ENCODE assay signal across 9 mouse cellular contexts in genomic region chr1:165302455-165303208, GRCm38 (mm10). TPM values are rescaled to one million over a fixed set of nuclear protein-coding genes. Genes with fewer than 3 reads are reported as not detected.
DNase-seq lines count a peak whose midpoint lies in the region; ATAC-seq and TF ChIP-seq lines count a peak whose summit lies in the region.
"Had no signal": no experiment of that assay in that cellular context is flagged by ENCODE, and none has a peak within 500 bp of the region (broad histone marks: within the 10 kb centered on the region; RNA-seq: fewer than 3 reads in every experiment).

No protein-coding gene starts in this region.

- no peak overlapping the region for H3K9ac ChIP-seq in heart, adult 2 months (ENCODE audit: low read depth, low read length)
- no peak overlapping the region for H3K9ac ChIP-seq in kidney, embryonic 14.5 days (ENCODE audit: low read depth, low read length)
- H3K9ac ChIP-seq in neural tube, embryonic 14.5 days (replicated peaks; ENCODE audit: low read depth, low read length): no peak overlapping the region
- H3K9ac ChIP-seq: liver, embryonic 13.5 days had no signal

- no peaks in the 10 kb centered on the region for H3K36me3 ChIP-seq in heart, adult 2 months (ENCODE audit: control insufficient read depth, insufficient read depth, low read length)
- H3K36me3 ChIP-seq in kidney, embryonic 14.5 days (ENCODE audit: control insufficient read depth, insufficient read depth, low read length): peaks cover 7% of the 10 kb centered on the region; the same call in 1 of the 2 replicates
- H3K36me3 ChIP-seq in neural tube, embryonic 14.5 days (ENCODE audit: control insufficient read depth, insufficient read depth, low read length): peaks cover 6% of the 10 kb centered on the region; the same call in 1 of the 2 replicates
- H3K36me3 ChIP-seq: liver, embryonic 13.5 days had no signal

- no peak for TF ChIP-seq POLR2A in heart, adult 2 months (IDR thresholded peaks at IDR 0.05; ENCODE audit: insufficient read depth, low read depth, low read length)

- no peak overlapping the region for H3K4me3 ChIP-seq in heart, adult 2 months
- H3K4me3 ChIP-seq in kidney, embryonic 14.5 days (ENCODE audit: low read length): no peak overlapping the region
- no peak overlapping the region for H3K4me3 ChIP-seq in neural tube, embryonic 14.5 days (ENCODE audit: low read depth, low read length)
- H3K4me3 ChIP-seq: liver, embryonic 13.5 days had no signal

- WGBS in heart, adult 2 months: 64% methylated on average over 13 of the region's 13 CpGs
- WGBS in kidney, embryonic 14.5 days: 79% methylated on average over 13 of the region's 13 CpGs
- WGBS in neural tube, embryonic 14.5 days: 77% methylated on average over 13 of the region's 13 CpGs

- TF ChIP-seq EP300 in heart, adult 2 months (IDR thresholded peaks at IDR 0.05; ENCODE audit: insufficient read depth, low read depth, low read length): no peak

- H3K79me2 ChIP-seq in heart, adult 2 months (replicated peaks; ENCODE audit: control insufficient read depth, insufficient read depth, low read length): no peaks in the 10 kb centered on the region

- H3K27ac ChIP-seq in heart, adult 2 months: no peak overlapping the region
- no peak overlapping the region for H3K27ac ChIP-seq in kidney, embryonic 14.5 days (ENCODE audit: low read depth, low read length)
- no peak overlapping the region; the same call in 1 of the 2 replicates for H3K27ac ChIP-seq in neural tube, embryonic 14.5 days (ENCODE audit: low read depth, low read length)
- H3K27ac ChIP-seq: liver, embryonic 13.5 days had no signal

- intact Hi-C loops in heart, adult 2 months (cut with DNase I): no loop called here

- H3K4me2 ChIP-seq in kidney, embryonic 14.5 days (replicated peaks; ENCODE audit: low read depth, low read length): no peak overlapping the region
- H3K4me2 ChIP-seq in neural tube, embryonic 14.5 days (ENCODE audit: low read depth, low read length): no peak overlapping the region
- H3K4me2 ChIP-seq: liver, embryonic 13.5 days had no signal

- DNase-seq in cerebellum, postnatal 14 days: peak; percentile 27 to 30
- DNase-seq in cerebellum, adult 9-10 months: no peak
- DNase-seq in MN1 (ENCODE audit: low spot score): peak; percentile 53
- peak; percentile 43 to 46 for DNase-seq in heart, adult 2 months
- no peak for DNase-seq in cerebellum, adult 9-11 months
- DNase-seq in embryo, embryonic 11 days: no peak
- DNase-seq: liver, embryonic 13.5 days had no signal

- H3K9me3 ChIP-seq in kidney, embryonic 14.5 days (ENCODE audit: control insufficient read depth, low read length): no peaks in the 10 kb centered on the region
- no peaks in the 10 kb centered on the region for H3K9me3 ChIP-seq in neural tube, embryonic 14.5 days (ENCODE audit: control insufficient read depth, low read length)
- H3K9me3 ChIP-seq: liver, embryonic 13.5 days had no signal

- peak; percentile 64; the same call in 1 of the 2 replicates for ATAC-seq in kidney, embryonic 14.5 days (ENCODE audit: low FRiP score, low TSS enrichment)
- peak; percentile 72; the same call in 1 of the 2 replicates for ATAC-seq in neural tube, embryonic 14.5 days (ENCODE audit: low read depth)

- no peak for TF ChIP-seq CTCF in heart, adult 2 months (IDR thresholded peaks at IDR 0.05)

- H3K27me3 ChIP-seq in heart, adult 2 months (ENCODE audit: control insufficient read depth, insufficient read depth, low read length): no peaks in the 10 kb centered on the region
- no peaks in the 10 kb centered on the region for H3K27me3 ChIP-seq in kidney, embryonic 14.5 days (ENCODE audit: control insufficient read depth, insufficient read depth, low read length)
- no peaks in the 10 kb centered on the region for H3K27me3 ChIP-seq in neural tube, embryonic 14.5 days (ENCODE audit: control insufficient read depth, insufficient read depth, low read length)
- H3K27me3 ChIP-seq: liver, embryonic 13.5 days had no signal

- H3K4me1 ChIP-seq in heart, adult 2 months (ENCODE audit: control insufficient read depth, insufficient read depth, low read length): no peaks in the 10 kb centered on the region
- H3K4me1 ChIP-seq in kidney, embryonic 14.5 days (ENCODE audit: control insufficient read depth, insufficient read depth, low read length): no peaks in the 10 kb centered on the region
- H3K4me1 ChIP-seq in neural tube, embryonic 14.5 days (ENCODE audit: control insufficient read depth, insufficient read depth, low read length): no peaks in the 10 kb centered on the region
- H3K4me1 ChIP-seq: liver, embryonic 13.5 days had no signal

RNA-seq across cellular contexts. Expression of gene Gpr161, which starts 7.0 kb away (rescaled TPM):
- 1 to 10 TPM; 1.4 to 1.5 TPM for total RNA-seq in heart, adult 2 months (2021)
- 2.2 and 2.7 TPM in 2 replicates for polyA plus RNA-seq in heart, adult 2 months (2012; rRNA removed)
- 2.0 and 2.4 TPM in 2 replicates for polyA plus RNA-seq in kidney, embryonic 14.5 days (2014; fragmentation: Nextera tagmentation; extraction: Ambion mirVana)
- polyA plus RNA-seq in neural tube, embryonic 14.5 days (2014; fragmentation: Nextera tagmentation; extraction: Ambion mirVana): 3.7 and 4.8 TPM in 2 replicates

Comparison
In these comparisons a context has a peak if more than half of its experiments do, and no peak if none do; other contexts are left out.
1. DNase-seq: peak in cerebellum, postnatal 14 days (2 of 2), MN1 (single experiment) and heart, adult 2 months (2 of 2); none in cerebellum, adult 9-10 months (single experiment), cerebellum, adult 9-11 months (single experiment) and embryo, embryonic 11 days (single experiment).